In the genomic region with DNA sequence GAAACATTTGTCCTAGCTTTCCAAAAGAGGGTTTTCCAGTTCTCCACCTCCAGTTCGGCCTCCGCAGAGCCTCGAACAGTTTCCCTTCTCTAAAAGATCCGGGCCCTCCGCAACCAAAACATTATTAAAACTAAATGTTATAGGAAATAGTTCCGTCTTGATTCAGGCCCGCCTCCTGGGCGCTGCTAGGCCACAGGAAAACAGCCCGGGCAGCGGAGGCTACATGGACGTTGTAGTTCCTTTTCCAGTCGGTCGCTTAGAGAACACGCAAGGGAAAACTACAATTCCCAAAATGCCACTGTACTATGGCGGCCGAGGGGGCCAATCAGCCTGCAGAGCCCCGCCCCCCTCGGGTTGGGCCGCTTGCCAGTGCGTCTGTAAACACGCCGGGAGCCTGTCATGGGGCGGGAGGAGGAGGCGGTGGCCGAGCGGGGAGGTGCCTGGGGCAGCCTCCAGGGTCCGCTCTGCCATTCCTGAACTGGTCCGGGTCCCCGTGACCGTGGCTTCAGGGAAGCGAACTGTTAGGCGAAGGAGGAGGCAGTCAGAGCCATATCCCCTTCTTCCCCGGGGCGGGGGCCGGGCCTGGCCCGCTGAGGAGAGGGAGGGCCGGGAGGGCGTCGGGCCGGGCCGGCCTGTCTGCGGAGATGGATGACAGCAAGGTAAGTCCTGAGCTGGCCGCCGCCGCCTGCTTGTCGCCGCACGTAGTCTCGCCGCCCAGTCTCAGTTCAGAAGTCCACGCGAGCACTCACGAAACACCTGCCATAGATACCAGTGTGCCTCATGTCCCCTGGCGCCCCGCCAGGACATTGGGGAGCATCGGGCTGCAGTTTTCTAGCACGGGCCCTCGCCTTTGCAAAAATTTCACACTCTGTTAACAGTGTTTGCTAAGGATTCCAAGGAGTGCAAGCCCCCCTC, we compare ENCODE assay signal across 7 mouse cellular contexts. TPM values are rescaled to one million over a fixed set of nuclear protein-coding genes. Genes with fewer than 3 reads are reported as not detected.
DNase-seq lines count a peak whose midpoint lies in the region; ATAC-seq lines count a peak whose summit lies in the region.

A gene (plus strand): TSS at position 369 of the 915 bp plus-strand sequence.

- H3K4me3 ChIP-seq in intestine, embryonic 16.5 days (ENCODE audit: low read length) = peak within 1 kb of the TSS; percentile 78
- peak within 1 kb of the TSS; percentile 71 for H3K4me3 ChIP-seq in midbrain, embryonic 11.5 days (ENCODE audit: low read depth, low read length)

- under 1% methylated on average over 52 of the region's 58 CpGs for WGBS in intestine, embryonic 16.5 days
- under 1% methylated on average over 50 of the region's 58 CpGs for WGBS in midbrain, embryonic 11.5 days

- intact Hi-C loops in left cerebral cortex, postnatal 36 days (cut with DNase I) = no loop called here

- peak within 1 kb of the TSS; percentile 81 for H3K4me2 ChIP-seq in intestine, embryonic 16.5 days (ENCODE audit: low read depth, low read length)
- H3K4me2 ChIP-seq in midbrain, embryonic 11.5 days = peak within 1 kb of the TSS; percentile 66

- peak within 1 kb of the TSS; percentile 98 for H3K27ac ChIP-seq in intestine, embryonic 16.5 days (ENCODE audit: low read length)
- H3K27ac ChIP-seq in midbrain, embryonic 11.5 days (ENCODE audit: low read depth, low read length) = no peak within 1 kb of the TSS

- DNase-seq in adrenal gland, adult 8-10 months = peak; percentile 99
- peak; percentile 96 for DNase-seq in embryo, embryonic 9.5 days (ENCODE audit: extremely low spot score)
- peak; percentile 100 for DNase-seq in gastrocnemius, postnatal 4 days (ENCODE audit: low spot score in 2 of 2)
- DNase-seq in left cerebral cortex, postnatal 36 days (ENCODE audit: low spot score in 2 of 2) = peak; percentile 99 to 100
- peak; percentile 100 for DNase-seq in midbrain, embryonic 11.5 days (ENCODE audit: low spot score, missing footprints)
- peak; percentile 99 for DNase-seq in skeletal muscle tissue, adult 2 months (ENCODE audit: low read depth, low spot score)

- H3K27me3 ChIP-seq in intestine, embryonic 16.5 days (replicated peaks; ENCODE audit: control insufficient read depth, insufficient read depth, low read length) = no peaks in the 10 kb centered on the region
- H3K27me3 ChIP-seq in midbrain, embryonic 11.5 days (ENCODE audit: control insufficient read depth, insufficient read depth, low read length) = no peaks in the 10 kb centered on the region

- H3K9ac ChIP-seq in intestine, embryonic 16.5 days (ENCODE audit: low read depth, low read length) = peak within 1 kb of the TSS; percentile 84
- peak within 1 kb of the TSS; percentile 72 for H3K9ac ChIP-seq in midbrain, embryonic 11.5 days (ENCODE audit: low read length)

- ATAC-seq in intestine, embryonic 16.5 days = peak; percentile 97
- peak; percentile 99 for ATAC-seq in midbrain, embryonic 11.5 days (ENCODE audit: low FRiP score)

- peaks cover 8% of the 10 kb centered on the region for H3K4me1 ChIP-seq in intestine, embryonic 16.5 days (ENCODE audit: control insufficient read depth, insufficient read depth, low read length)
- H3K4me1 ChIP-seq in midbrain, embryonic 11.5 days (ENCODE audit: control insufficient read depth, insufficient read depth, low read length) = peaks cover 11% of the 10 kb centered on the region

- no peaks in the 10 kb centered on the region for H3K9me3 ChIP-seq in intestine, embryonic 16.5 days (ENCODE audit: control insufficient read depth, low read length)
- no peaks in the 10 kb centered on the region for H3K9me3 ChIP-seq in midbrain, embryonic 11.5 days (ENCODE audit: control insufficient read depth, low read length)

- no peaks in the 10 kb centered on the region for H3K36me3 ChIP-seq in intestine, embryonic 16.5 days (ENCODE audit: control insufficient read depth, insufficient read depth, low read length)
- no peaks in the 10 kb centered on the region for H3K36me3 ChIP-seq in midbrain, embryonic 11.5 days (ENCODE audit: control insufficient read depth, insufficient read depth, low read length)

RNA-seq across cellular contexts. Expression of the gene that starts here (rescaled TPM):
- 10 to 100 TPM; 47.1 to 63.4 (median 58.0) TPM for total RNA-seq in adrenal gland, adult 8-10 months (2022)
- total RNA-seq in gastrocnemius, postnatal 4 days (2021) = 1 to 10 TPM; 4.1 to 4.7 TPM
- polyA plus RNA-seq in intestine, embryonic 16.5 days (2015; fragmentation: Nextera tagmentation; extraction: Ambion mirVana) = 3.3 and 3.6 TPM in 2 replicates
- total RNA-seq in left cerebral cortex, postnatal 36 days (2021) = 10 to 100 TPM; 31.8 to 36.6 TPM
- polyA plus RNA-seq in midbrain, embryonic 11.5 days (2014; fragmentation: Nextera tagmentation; extraction: Ambion mirVana) = 0.92 and 1.2 TPM in 2 replicates

Comparison
In these comparisons a context has a peak if more than half of its experiments do, and no peak if none do; other contexts are left out.
1. RNA of the gene that starts here (total RNA-seq): 47.1 to 63.4 TPM in adrenal gland, adult 8-10 months and 31.8 to 36.6 TPM in left cerebral cortex, postnatal 36 days; 4.1 to 4.7 TPM in gastrocnemius, postnatal 4 days; every median in the first group is over 4 times any median in the second.
2. Peak in every context shown above with its lines, with median percentiles within 50 percentile points of each other: DNase-seq.